Mouse (Mus musculus) liver, embryonic 14.5 days (tissue): ENCODE data around the gene Heatr5a. TPM values are rescaled to one million over a fixed set of nuclear protein-coding genes. Genes with fewer than 3 reads are reported as not detected.

Source experiments
- ATAC-seq: fragments of 200-750 bp; cut with Nextera tagmentation; 2 replicates; pipeline ENCODE4 v1.8.0; 2017; ENCODE audit warnings: moderate number of reproducible peaks, mild to moderate bottlenecking, moderate library complexity; ENCODE audit not compliant: insufficient read depth
- DNase-seq, 3 experiments: peaks; one replicate each; pipeline ENCODE4 v3.0.0-alpha.2; 2012 to 2013; ENCODE audit warnings: low read depth in 3 of 3, low spot score in 3 of 3
- H3K27ac ChIP-seq: fragments of 300-500 bp; sonication (generic); 2 replicates; pipeline ENCODE4 v1.5.1; 2014; ENCODE audit warnings: moderate library complexity, mild to moderate bottlenecking, control low read depth, inconsistent platforms
- H3K27me3 ChIP-seq: fragments of 300-500 bp; sonication (generic); 2 replicates; pipeline ENCODE4 v1.6.1; 2014; ENCODE audit warnings: mild to moderate bottlenecking, low read length, moderate library complexity; ENCODE audit not compliant: control insufficient read depth, insufficient read depth
- H3K36me3 ChIP-seq: fragments of 300-500 bp; sonication (generic); replicated peaks from 2 replicates; pipeline ENCODE4 v1.6.1; 2014; ENCODE audit warnings: low read depth; ENCODE audit not compliant: control insufficient read depth, insufficient read depth
- H3K4me1 ChIP-seq, 2 experiments: fragments of 200-500 bp in 1 of 2; fragments of 300-500 bp in 1 of 2; sonication (generic) in 1 of 2; replicated peaks; 2 replicates each; pipeline ENCODE4 v1.6.1; 2012 to 2014; ENCODE audit warnings: antibody characterized with exemption in 1 of 2, inconsistent platforms in 1 of 2, low read length in 1 of 2; ENCODE audit not compliant: control insufficient read depth in 2 of 2, insufficient read depth in 2 of 2
- H3K4me2 ChIP-seq: fragments of 300-500 bp; sonication (generic); 2 replicates; pipeline ENCODE4 v1.6.1; 2014; ENCODE audit warnings: low read depth, mild to moderate bottlenecking, control low read depth, moderate library complexity
- H3K4me3 ChIP-seq, 2 experiments: fragments of 200-500 bp in 1 of 2; fragments of 300-500 bp in 1 of 2; sonication (generic) in 1 of 2; 2 replicates each; pipeline ENCODE4 v1.5.1; 2012 to 2014; ENCODE audit warnings: low read depth in 2 of 2, low read length in 2 of 2, mild to moderate bottlenecking in 2 of 2, control low read depth in 1 of 2, inconsistent platforms in 1 of 2, moderate library complexity in 1 of 2; ENCODE audit not compliant: insufficient read depth in 1 of 2
- H3K9ac ChIP-seq: fragments of 300-500 bp; sonication (generic); replicated peaks from 2 replicates; pipeline ENCODE4 v1.6.1; 2014; ENCODE audit warnings: mild to moderate bottlenecking, control low read depth, moderate library complexity
- H3K9me3 ChIP-seq: fragments of 300-500 bp; sonication (generic); 2 replicates; pipeline ENCODE4 v1.6.1; 2016; ENCODE audit warnings: low read length, mixed read lengths; ENCODE audit not compliant: control insufficient read depth
- CTCF ChIP-seq: IDR thresholded peaks from 2 replicates; pipeline ENCODE4 v1.5.1; 2016; ENCODE audit warnings: antibody characterized with exemption, low read depth, control low read depth
- EP300 ChIP-seq: IDR thresholded peaks from 2 replicates; pipeline ENCODE4 v1.6.1; 2016; ENCODE audit warnings: antibody characterized with exemption, low read depth
- WGBS: fragments of 180-500 bp; shearing (Covaris S2); extraction: QIAGEN DNeasy Blood & Tissue Kit; methylation state at CpG from one replicate; pipeline ENCODE4 v1.1.7; 2014; ENCODE audit not compliant: insufficient replicate concordance; 5-methylcytosine and 5-hydroxymethylcytosine counted together
- polyA plus RNA-seq, 2 experiments: library from polyadenylated mRNA; depleted of rRNA in 1 of 2; stranded (reverse) in 1 of 2; unstranded in 1 of 2; fragments of >200 nt; fragmentation: Nextera tagmentation in 1 of 2; extraction: Ambion mirVana in 1 of 2; gene quantifications; 2 replicates each; pipeline versions ENCODE4 v1.2.1 to v1.2.3; 2012 to 2014

The Heatr5a gene
- polyA plus RNA-seq, 2 experiments: 5.6 to 8.2 TPM

DNA sequence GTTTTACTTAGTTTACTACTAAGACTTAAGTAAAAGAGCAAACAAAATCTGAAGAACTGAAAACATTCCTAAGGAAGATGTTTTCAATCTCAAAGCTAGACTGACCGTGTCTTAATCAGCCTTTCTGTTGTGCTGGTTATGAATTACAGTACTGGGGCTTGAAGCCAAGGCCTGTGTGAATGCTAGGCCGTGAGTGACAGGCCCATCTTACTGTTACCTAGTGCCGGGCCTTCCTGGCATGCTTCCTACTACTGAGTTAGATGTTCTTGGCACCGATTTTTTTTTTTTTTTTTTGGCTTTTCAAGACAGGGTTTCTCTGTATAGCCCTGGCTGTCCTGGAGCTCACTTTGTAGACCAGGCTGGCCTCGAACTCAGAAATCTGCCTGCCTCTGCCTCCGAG lies 13.5 kb downstream of the Heatr5a start:
- no peaks in the 10 kb centered on the region for H3K9me3 ChIP-seq
- H3K4me3 ChIP-seq: no peak overlapping the region
- H3K9ac ChIP-seq: no peak overlapping the region
- H3K27me3 ChIP-seq: no peaks in the 10 kb centered on the region
- H3K4me1 ChIP-seq: no peaks in the 10 kb centered on the region
- H3K4me2 ChIP-seq: no peak overlapping the region
- ATAC-seq: no peak
- peaks cover 38% of the 10 kb centered on the region for H3K36me3 ChIP-seq
- TF ChIP-seq CTCF (no peak), EP300 (no peak)
- WGBS: 87% methylated on average over 6 of the region's 6 CpGs
- no peak for DNase-seq
- no peak overlapping the region for H3K27ac ChIP-seq

DNA sequence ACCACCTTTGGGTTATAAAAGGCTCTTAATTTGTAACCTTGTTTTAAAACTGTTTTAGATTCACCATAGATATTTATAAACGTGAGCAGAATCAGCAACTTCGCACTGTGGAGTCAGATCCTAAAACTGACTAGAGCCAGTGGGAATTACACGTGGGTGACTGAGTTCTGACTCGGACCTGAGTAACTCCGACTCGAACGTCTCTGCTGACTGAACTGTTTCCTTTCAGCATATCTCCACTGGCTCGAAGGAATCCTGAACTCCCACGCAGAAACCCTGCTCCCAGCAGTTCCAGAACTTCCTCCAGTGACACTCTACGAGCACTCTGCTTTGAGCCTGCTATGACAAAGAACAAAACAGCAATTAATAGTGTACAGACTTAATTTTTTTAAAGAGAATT lies 18.8 kb downstream of the Heatr5a start:
- Histone ChIP-seq H3K4me1 (no peaks in the 10 kb centered on the region), H3K9ac (no peak overlapping the region), H3K9me3 (no peaks in the 10 kb centered on the region), H3K27ac (no peak overlapping the region), H3K4me3 (no peak overlapping the region), H3K36me3 (peaks cover 66% of the 10 kb centered on the region), H3K4me2 (no peak overlapping the region), H3K27me3 (no peaks in the 10 kb centered on the region)
- no peak for TF ChIP-seq EP300
- TF ChIP-seq CTCF: no peak
- DNase-seq (no peak), ATAC-seq (no peak)
- 75% methylated on average over 10 of the region's 10 CpGs for WGBS

DNA sequence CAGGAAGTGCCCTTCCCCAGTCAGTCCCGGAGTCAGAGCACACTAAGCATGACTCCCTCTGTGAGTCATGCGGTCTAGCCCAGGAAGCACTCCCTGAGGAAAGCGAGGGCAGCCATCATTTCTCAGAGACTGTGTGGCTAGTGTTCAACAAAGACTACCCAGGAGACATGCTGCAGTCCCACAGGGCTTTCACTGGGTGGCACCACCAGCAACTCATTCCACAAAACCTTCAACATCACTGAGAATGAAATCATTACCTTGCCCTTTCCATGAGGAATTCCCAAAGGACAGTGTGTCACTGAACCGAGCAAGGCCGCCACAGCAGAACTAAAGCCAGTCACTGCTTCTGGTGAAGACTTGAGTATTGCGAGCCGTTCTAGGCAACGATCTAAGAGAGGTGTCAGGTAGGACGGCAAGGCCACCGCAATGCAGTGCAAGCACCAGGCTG lies 23.6 kb downstream of the Heatr5a start:
- ATAC-seq: no peak
- Histone ChIP-seq H3K4me2 (no peak overlapping the region), H3K27ac (no peak overlapping the region), H3K9ac (no peak overlapping the region), H3K36me3 (peaks cover 55% of the 10 kb centered on the region), H3K4me1 (no peaks in the 10 kb centered on the region), H3K27me3 (no peaks in the 10 kb centered on the region), H3K9me3 (no peaks in the 10 kb centered on the region), H3K4me3 (no peak overlapping the region)
- WGBS: 88% methylated on average over 10 of the region's 10 CpGs
- no peak for DNase-seq
- TF ChIP-seq CTCF (peak; percentile 23; the same call in 1 of the 2 replicates), EP300 (no peak)

DNA sequence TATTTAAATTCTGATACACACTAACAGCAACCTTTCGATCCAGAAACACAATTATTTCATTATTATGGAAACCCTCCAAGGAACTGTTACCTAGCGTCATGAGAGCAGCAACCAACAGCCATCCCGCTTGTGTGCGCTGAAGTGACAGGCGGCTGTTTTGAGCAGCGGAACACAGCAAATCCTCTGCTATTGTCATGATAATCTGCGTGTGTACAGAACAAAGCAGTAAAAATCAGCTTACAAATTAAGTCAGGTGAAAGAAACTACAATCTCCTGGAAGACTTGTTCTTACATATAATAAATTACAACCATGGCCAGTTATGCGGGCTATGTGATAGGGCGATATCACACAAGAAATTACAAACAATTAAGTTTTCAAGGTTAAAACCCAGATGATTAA lies 25.8 kb downstream of the Heatr5a start:
- H3K36me3 ChIP-seq: peaks cover 35% of the 10 kb centered on the region
- H3K27ac ChIP-seq: no peak overlapping the region
- H3K9ac ChIP-seq: no peak overlapping the region
- WGBS: 88% methylated on average over 9 of the region's 9 CpGs
- no peaks in the 10 kb centered on the region for H3K4me1 ChIP-seq
- ATAC-seq (no peak), DNase-seq (no peak)
- no peak overlapping the region for H3K4me3 ChIP-seq
- no peaks in the 10 kb centered on the region for H3K27me3 ChIP-seq
- no peak overlapping the region for H3K4me2 ChIP-seq
- no peaks in the 10 kb centered on the region for H3K9me3 ChIP-seq
- TF ChIP-seq EP300 (no peak), CTCF (no peak)

- H3K4me1 ChIP-seq: no peaks in the 10 kb centered on the region
- no peak overlapping the region for H3K4me2 ChIP-seq
- H3K9me3 ChIP-seq: no peaks in the 10 kb centered on the region
- no peak for TF ChIP-seq EP300
- TF ChIP-seq CTCF: no peak
- H3K4me3 ChIP-seq: no peak overlapping the region
- WGBS: 73% methylated on average over 4 of the region's 4 CpGs
- H3K27ac ChIP-seq: no peak overlapping the region
- DNase-seq (no peak), ATAC-seq (no peak)
- no peak overlapping the region for H3K9ac ChIP-seq
- H3K27me3 ChIP-seq: no peaks in the 10 kb centered on the region
- peaks cover 22% of the 10 kb centered on the region for H3K36me3 ChIP-seq
These were observed 31.3 kb downstream of the Heatr5a start for GRCm38 (mm10) chr12:51939848-51940247.

DNA sequence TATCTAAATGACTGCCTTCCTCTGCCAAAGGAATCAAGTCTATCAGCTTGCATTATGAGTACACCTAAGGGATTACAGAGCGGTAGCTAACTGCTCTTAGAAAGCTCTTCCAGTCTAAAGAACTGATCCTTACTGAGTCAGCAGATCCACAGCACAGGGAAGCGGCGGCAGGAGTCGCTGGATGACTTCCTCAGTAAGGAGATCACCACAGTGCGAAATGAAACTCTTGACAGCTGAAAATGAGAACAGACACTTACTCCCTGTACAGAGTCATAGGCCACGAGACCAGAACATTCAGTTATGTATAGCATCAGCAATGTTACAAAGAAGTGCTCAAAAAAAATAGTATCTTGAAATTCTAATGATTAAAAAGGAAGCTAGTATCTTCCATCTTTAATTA lies 33.2 kb downstream of the Heatr5a start:
- WGBS: 84% methylated on average over 6 of the region's 6 CpGs
- ATAC-seq (no peak), DNase-seq (no peak)
- Histone ChIP-seq H3K4me3 (no peak overlapping the region), H3K27ac (no peak overlapping the region), H3K9ac (no peak overlapping the region), H3K9me3 (no peaks in the 10 kb centered on the region), H3K4me1 (no peaks in the 10 kb centered on the region), H3K27me3 (no peaks in the 10 kb centered on the region), H3K36me3 (peaks cover 22% of the 10 kb centered on the region), H3K4me2 (no peak overlapping the region)
- TF ChIP-seq EP300 (no peak), CTCF (no peak)
